Mouse (Mus musculus): ENCODE measurements around the gene Plekhg4. TPM values are rescaled to one million over a fixed set of nuclear protein-coding genes. Genes with fewer than 3 reads are reported as not detected.

The Plekhg4 gene
- total and polyA plus RNA-seq, 2 experiments from 2014 or later, result 0.08 TPM; not detected in 1

GRCm38 (mm10) chr8:105378673-105379072 is 5.6 kb downstream of the Plekhg4 start:
- Histone ChIP-seq H3K27ac (ENCODE audit: low read depth) (no peak overlapping the region), H3K4me1 (ENCODE audit: control insufficient read depth, insufficient read depth) (0 out of 2 replicates have a peak, but pooled peaks cover 3% of the 10 kb centered on the region), H3K4me3 (ENCODE audit: low read depth, low read length) (no peak overlapping the region), H3K9me3 (replicated peaks; ENCODE audit: control insufficient read depth, low read length) (no peaks in the 10 kb centered on the region), H3K9ac (replicated peaks; ENCODE audit: low read depth, low read length) (no peak overlapping the region), H3K27me3 (ENCODE audit: control insufficient read depth, insufficient read depth, low read length) (peaks cover 12% of the 10 kb centered on the region; the same call in 1 of the 2 replicates), H3K4me2 (ENCODE audit: low read depth, low read length) (peak overlapping the region; percentile 7), H3K36me3 (replicated peaks; ENCODE audit: control insufficient read depth, insufficient read depth, low read length) (no peaks in the 10 kb centered on the region)
- ATAC-seq (ENCODE audit: insufficient read depth, low read depth) (peak; percentile 43), DNase-seq (ENCODE audit: low spot score) (peak; percentile 28)
- TF ChIP-seq CTCF (IDR thresholded peaks at IDR 0.05; ENCODE audit: low read depth) (no peak), EP300 (IDR thresholded peaks at IDR 0.05; ENCODE audit: low read depth) (no peak)
- 25% methylated on average over 19 of the region's 19 CpGs for WGBS

GRCm38 (mm10) chr8:105380308-105380707 is 7.2 kb downstream of the Plekhg4 start:
- Histone ChIP-seq H3K9ac (replicated peaks; ENCODE audit: low read depth, low read length) (no peak overlapping the region), H3K4me1 (ENCODE audit: control insufficient read depth, insufficient read depth) (0 out of 2 replicates have a peak, but pooled peaks cover 3% of the 10 kb centered on the region), H3K4me2 (ENCODE audit: low read depth, low read length) (no peak overlapping the region), H3K36me3 (replicated peaks; ENCODE audit: control insufficient read depth, insufficient read depth, low read length) (no peaks in the 10 kb centered on the region), H3K9me3 (replicated peaks; ENCODE audit: control insufficient read depth, low read length) (no peaks in the 10 kb centered on the region), H3K4me3 (ENCODE audit: low read depth, low read length) (no peak overlapping the region), H3K27me3 (ENCODE audit: control insufficient read depth, insufficient read depth, low read length) (0 out of 2 replicates have a peak, but pooled peaks cover 7% of the 10 kb centered on the region), H3K27ac (ENCODE audit: low read depth) (no peak overlapping the region)
- ATAC-seq (ENCODE audit: insufficient read depth, low read depth) (no peak), DNase-seq (ENCODE audit: low spot score) (no peak)
- no peak for TF ChIP-seq EP300 (IDR thresholded peaks at IDR 0.05; ENCODE audit: low read depth)
- no peak for TF ChIP-seq CTCF (IDR thresholded peaks at IDR 0.05; ENCODE audit: low read depth)
- 82% methylated on average over 12 of the region's 12 CpGs for WGBS

- Histone ChIP-seq H3K4me3 (ENCODE audit: low read depth, low read length) (no peak overlapping the region), H3K9me3 (replicated peaks; ENCODE audit: control insufficient read depth, low read length) (no peaks in the 10 kb centered on the region), H3K4me1 (ENCODE audit: control insufficient read depth, insufficient read depth) (peaks cover 17% of the 10 kb centered on the region), H3K9ac (replicated peaks; ENCODE audit: low read depth, low read length) (no peak overlapping the region), H3K27ac (ENCODE audit: low read depth) (no peak overlapping the region), H3K4me2 (ENCODE audit: low read depth, low read length) (no peak overlapping the region), H3K36me3 (replicated peaks; ENCODE audit: control insufficient read depth, insufficient read depth, low read length) (no peaks in the 10 kb centered on the region), H3K27me3 (ENCODE audit: control insufficient read depth, insufficient read depth, low read length) (no peaks in the 10 kb centered on the region)
- no peak for DNase-seq (ENCODE audit: low spot score)
- ATAC-seq (ENCODE audit: insufficient read depth, low read depth), result no peak
- 91% methylated on average over 2 of the region's 2 CpGs for WGBS
- TF ChIP-seq CTCF (IDR thresholded peaks at IDR 0.05; ENCODE audit: low read depth) (no peak), EP300 (IDR thresholded peaks at IDR 0.05; ENCODE audit: low read depth) (no peak)
Measured at GRCm38 (mm10) chr8:105384070-105384469, 11.0 kb downstream of the Plekhg4 start.

GRCm38 (mm10) chr8:105387151-105387550 is 14.1 kb downstream of the Plekhg4 start:
- Histone ChIP-seq H3K27ac (ENCODE audit: low read depth) (no peak overlapping the region; the same call in 1 of the 2 replicates), H3K9ac (replicated peaks; ENCODE audit: low read depth, low read length) (no peak overlapping the region), H3K4me1 (ENCODE audit: control insufficient read depth, insufficient read depth) (peaks cover 17% of the 10 kb centered on the region), H3K36me3 (replicated peaks; ENCODE audit: control insufficient read depth, insufficient read depth, low read length) (no peaks in the 10 kb centered on the region), H3K4me2 (ENCODE audit: low read depth, low read length) (no peak overlapping the region), H3K9me3 (replicated peaks; ENCODE audit: control insufficient read depth, low read length) (no peaks in the 10 kb centered on the region), H3K4me3 (ENCODE audit: low read depth, low read length) (no peak overlapping the region), H3K27me3 (ENCODE audit: control insufficient read depth, insufficient read depth, low read length) (peaks cover 10% of the 10 kb centered on the region)
- TF ChIP-seq CTCF (IDR thresholded peaks at IDR 0.05; ENCODE audit: low read depth), result no peak
- peak; percentile 73 for ATAC-seq (ENCODE audit: insufficient read depth, low read depth)
- 37% methylated on average over 1 of the region's 1 CpGs for WGBS
- DNase-seq (ENCODE audit: low spot score), result peak; percentile 30

GRCm38 (mm10) chr8:105389096-105389495 is 16.0 kb downstream of the Plekhg4 start:
- no peak overlapping the region for H3K9ac ChIP-seq (replicated peaks; ENCODE audit: low read depth, low read length)
- H3K36me3 ChIP-seq (replicated peaks; ENCODE audit: control insufficient read depth, insufficient read depth, low read length), result no peaks in the 10 kb centered on the region
- H3K4me3 ChIP-seq (ENCODE audit: low read depth, low read length), result no peak overlapping the region
- TF ChIP-seq EP300 (IDR thresholded peaks at IDR 0.05; ENCODE audit: low read depth), result no peak
- H3K27ac ChIP-seq (ENCODE audit: low read depth), result no peak overlapping the region
- no peak for ATAC-seq (ENCODE audit: insufficient read depth, low read depth)
- peaks cover 17% of the 10 kb centered on the region for H3K4me1 ChIP-seq (ENCODE audit: control insufficient read depth, insufficient read depth)
- H3K27me3 ChIP-seq (ENCODE audit: control insufficient read depth, insufficient read depth, low read length), result peaks cover 10% of the 10 kb centered on the region
- DNase-seq (ENCODE audit: low spot score), result no peak
- H3K9me3 ChIP-seq (replicated peaks; ENCODE audit: control insufficient read depth, low read length), result no peaks in the 10 kb centered on the region
- H3K4me2 ChIP-seq (ENCODE audit: low read depth, low read length), result no peak overlapping the region
- 60% methylated on average over 6 of the region's 6 CpGs for WGBS

- no peak overlapping the region for H3K27ac ChIP-seq (ENCODE audit: low read depth)
- H3K4me3 ChIP-seq (ENCODE audit: low read depth, low read length), result no peak overlapping the region
- WGBS, result 58% methylated on average over 12 of the region's 12 CpGs
- no peak for TF ChIP-seq CTCF (IDR thresholded peaks at IDR 0.05; ENCODE audit: low read depth)
- peak; percentile 70; the same call in 1 of the 2 replicates for TF ChIP-seq EP300 (IDR thresholded peaks at IDR 0.05; ENCODE audit: low read depth)
- no peaks in the 10 kb centered on the region for H3K9me3 ChIP-seq (replicated peaks; ENCODE audit: control insufficient read depth, low read length)
- no peaks in the 10 kb centered on the region for H3K36me3 ChIP-seq (replicated peaks; ENCODE audit: control insufficient read depth, insufficient read depth, low read length)
- H3K4me2 ChIP-seq (ENCODE audit: low read depth, low read length), result no peak overlapping the region
- H3K4me1 ChIP-seq (ENCODE audit: control insufficient read depth, insufficient read depth), result peaks cover 2% of the 10 kb centered on the region; the same call in 1 of the 2 replicates
- peaks cover 20% of the 10 kb centered on the region for H3K27me3 ChIP-seq (ENCODE audit: control insufficient read depth, insufficient read depth, low read length)
- H3K9ac ChIP-seq (replicated peaks; ENCODE audit: low read depth, low read length), result no peak overlapping the region
- DNase-seq (ENCODE audit: low spot score), result peak; percentile 59
- ATAC-seq (ENCODE audit: insufficient read depth, low read depth), result peak; percentile 94
Measured at GRCm38 (mm10) chr8:105393089-105393787, 20.2 kb downstream of the Plekhg4 start.
